Mouse (Mus musculus): ENCODE measurements around the gene Agpat2. TPM values are rescaled to one million over a fixed set of nuclear protein-coding genes. Genes with fewer than 3 reads are reported as not detected.
A peak's percentile ranks its signal among the peaks of the same experiment; 100 is the strongest.

Gene Agpat2
- polyA plus RNA-seq, 1 experiment from 2014 or later: 6.7 TPM

DNA sequence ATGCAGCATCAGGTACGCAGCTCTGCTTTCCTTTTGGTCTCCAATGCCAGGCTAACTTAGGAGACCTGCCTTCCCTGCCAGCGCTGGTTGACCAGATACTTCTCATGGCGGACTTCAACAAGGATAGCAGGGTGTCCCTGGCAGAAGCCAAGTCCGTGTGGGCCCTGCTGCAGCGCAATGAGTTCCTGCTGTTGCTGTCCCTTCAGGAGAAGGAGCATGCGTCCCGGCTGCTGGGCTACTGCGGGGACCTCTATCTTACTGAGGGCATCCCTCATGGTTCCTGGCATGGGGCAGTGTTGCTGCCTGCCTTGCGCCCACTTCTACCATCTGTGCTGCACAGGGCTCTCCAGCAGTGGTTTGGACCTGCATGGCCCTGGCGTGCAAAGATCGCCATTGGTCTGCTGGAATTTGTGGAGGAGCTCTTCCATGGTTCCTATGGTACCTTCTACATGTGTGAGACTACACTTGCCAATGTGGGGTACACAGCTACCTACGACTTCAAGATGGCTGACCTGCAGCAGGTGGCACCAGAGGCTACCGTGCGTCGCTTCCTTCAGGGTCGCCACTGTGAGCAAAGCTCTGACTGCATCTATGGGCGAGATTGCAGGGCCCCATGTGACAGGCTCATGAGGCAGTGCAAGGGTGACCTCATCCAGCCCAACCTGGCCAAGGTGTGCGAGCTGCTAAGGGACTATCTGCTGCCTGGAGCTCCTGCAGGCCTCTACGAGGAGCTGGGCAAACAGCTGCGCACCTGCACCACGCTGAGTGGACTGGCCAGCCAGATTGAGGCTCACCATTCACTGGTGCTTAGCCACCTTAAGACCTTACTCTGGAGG lies 31.5 kb upstream of the Agpat2 start:
- no peak overlapping the region for H3K4me2 ChIP-seq
- H3K27ac ChIP-seq: 0 out of 2 replicates have a peak overlapping the region, but pooled peaks have one; percentile 25
- peaks cover 54% of the 10 kb centered on the region for H3K36me3 ChIP-seq (replicated peaks)
- H3K4me3 ChIP-seq (replicated peaks): no peak overlapping the region
- ATAC-seq (ENCODE audit: low FRiP score): no peak
- 69% methylated on average over 21 of the region's 21 CpGs for WGBS
- no peak overlapping the region for H3K9ac ChIP-seq
- peaks cover 43% of the 10 kb centered on the region for H3K4me1 ChIP-seq
- no peaks in the 10 kb centered on the region for H3K9me3 ChIP-seq
- H3K27me3 ChIP-seq: no peaks in the 10 kb centered on the region

DNA sequence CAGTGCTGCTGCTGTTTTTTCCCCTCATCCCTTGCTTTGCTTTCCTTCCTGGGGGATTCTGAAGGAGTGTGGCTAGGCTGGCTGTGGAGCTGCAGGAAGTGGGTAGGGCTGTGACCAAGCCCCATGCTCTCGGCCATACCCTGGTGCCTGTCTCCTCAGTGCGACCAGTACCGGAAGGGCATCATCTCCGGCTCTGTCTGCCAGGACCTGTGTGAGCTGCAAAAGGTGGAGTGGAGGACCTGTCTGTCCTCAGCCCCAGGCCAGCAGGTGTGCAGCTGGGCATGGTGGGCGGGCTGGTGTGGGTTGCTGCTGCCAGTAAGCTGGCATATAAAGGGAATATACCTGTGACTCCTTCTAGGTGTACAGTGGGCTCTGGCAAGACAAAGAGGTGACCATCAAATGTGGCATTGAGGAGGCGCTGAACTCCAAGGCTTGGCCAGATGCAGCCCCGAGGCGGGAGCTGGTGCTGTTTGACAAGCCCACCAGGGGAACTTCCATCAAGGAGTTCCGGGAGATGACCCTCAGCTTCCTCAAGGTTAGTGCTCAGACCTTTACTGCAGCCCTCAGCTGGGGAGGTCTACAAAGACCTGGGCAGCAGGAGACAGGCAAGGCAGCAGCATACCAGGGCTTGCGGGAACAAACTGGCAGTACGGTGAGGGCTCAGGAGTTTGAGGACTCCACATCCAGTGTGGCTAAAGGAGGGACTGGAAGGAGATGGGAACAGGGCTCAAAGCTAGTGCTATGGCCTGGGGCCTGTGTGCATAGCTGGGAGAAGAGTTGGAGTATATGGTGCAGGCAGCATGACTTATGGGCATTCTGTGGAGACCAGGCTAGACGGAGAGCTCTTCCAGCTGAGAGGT lies 30.6 kb upstream of the Agpat2 start:
- Histone ChIP-seq H3K27ac (no peak overlapping the region), H3K9me3 (no peaks in the 10 kb centered on the region), H3K27me3 (no peaks in the 10 kb centered on the region), H3K4me2 (no peak overlapping the region), H3K36me3 (replicated peaks) (peaks cover 54% of the 10 kb centered on the region), H3K4me1 (peaks cover 52% of the 10 kb centered on the region), H3K9ac (no peak overlapping the region), H3K4me3 (replicated peaks) (no peak overlapping the region)
- ATAC-seq (ENCODE audit: low FRiP score): no peak
- 70% methylated on average over 12 of the region's 12 CpGs for WGBS

- Histone ChIP-seq H3K4me1 (peaks cover 57% of the 10 kb centered on the region), H3K27me3 (no peaks in the 10 kb centered on the region), H3K4me3 (replicated peaks) (no peak overlapping the region), H3K36me3 (replicated peaks) (peaks cover 54% of the 10 kb centered on the region), H3K9ac (no peak overlapping the region), H3K27ac (no peak overlapping the region), H3K9me3 (no peaks in the 10 kb centered on the region), H3K4me2 (no peak overlapping the region)
- ATAC-seq (ENCODE audit: low FRiP score): no peak
- WGBS: 64% methylated on average over 4 of the region's 4 CpGs
Observed at GRCm38 (mm10) chr2:26633953-26634530, 29.8 kb upstream of the Agpat2 start.

DNA sequence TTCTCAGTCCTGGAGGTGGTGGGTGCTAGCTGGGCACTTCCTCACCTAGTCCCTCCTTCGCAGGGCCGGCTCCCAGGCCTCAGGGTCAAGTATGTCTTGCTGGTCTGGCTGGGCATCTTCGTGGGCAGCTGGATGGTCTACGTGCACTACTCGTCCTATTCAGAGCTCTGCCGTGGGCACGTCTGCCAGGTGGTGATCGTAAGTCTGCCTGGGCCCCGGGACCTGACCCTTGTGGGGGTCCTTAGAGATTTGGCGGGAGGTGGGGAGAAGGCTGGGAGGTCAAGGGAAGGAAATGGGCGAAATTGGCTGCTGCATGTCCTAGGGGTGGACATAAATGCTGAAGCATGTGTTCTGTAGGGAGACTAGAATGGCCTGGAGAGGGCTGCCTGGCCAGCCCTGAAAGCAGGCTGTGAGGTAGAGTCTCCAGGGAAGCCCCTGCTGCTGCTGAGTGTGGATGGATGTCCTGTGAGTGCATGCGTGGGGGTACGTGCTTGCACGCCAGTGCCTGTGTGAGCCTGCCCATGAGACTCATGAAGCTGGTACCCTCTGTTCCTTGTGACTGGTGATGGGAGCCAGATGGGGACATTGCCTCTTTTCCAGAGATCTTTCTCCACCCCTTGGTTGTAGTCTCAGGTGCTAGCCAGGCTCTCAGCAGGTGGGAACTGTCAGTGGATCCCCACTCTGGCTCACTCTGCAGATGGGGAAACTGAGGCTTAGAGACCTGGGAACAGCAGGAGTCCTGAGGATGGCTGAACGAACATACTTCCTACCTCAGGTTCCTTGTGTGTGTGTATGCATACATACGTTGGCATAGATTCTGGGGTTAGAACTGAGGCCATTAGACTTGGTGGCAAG lies 28.6 kb upstream of the Agpat2 start:
- Histone ChIP-seq H3K9me3 (no peaks in the 10 kb centered on the region), H3K27ac (peak overlapping the region; percentile 39; the same call in 1 of the 2 replicates), H3K36me3 (replicated peaks) (peaks cover 44% of the 10 kb centered on the region), H3K4me3 (replicated peaks) (no peak overlapping the region), H3K27me3 (no peaks in the 10 kb centered on the region), H3K4me2 (no peak overlapping the region), H3K9ac (no peak overlapping the region), H3K4me1 (peaks cover 52% of the 10 kb centered on the region)
- 88% methylated on average over 16 of the region's 16 CpGs for WGBS
- ATAC-seq (ENCODE audit: low FRiP score): no peak

DNA sequence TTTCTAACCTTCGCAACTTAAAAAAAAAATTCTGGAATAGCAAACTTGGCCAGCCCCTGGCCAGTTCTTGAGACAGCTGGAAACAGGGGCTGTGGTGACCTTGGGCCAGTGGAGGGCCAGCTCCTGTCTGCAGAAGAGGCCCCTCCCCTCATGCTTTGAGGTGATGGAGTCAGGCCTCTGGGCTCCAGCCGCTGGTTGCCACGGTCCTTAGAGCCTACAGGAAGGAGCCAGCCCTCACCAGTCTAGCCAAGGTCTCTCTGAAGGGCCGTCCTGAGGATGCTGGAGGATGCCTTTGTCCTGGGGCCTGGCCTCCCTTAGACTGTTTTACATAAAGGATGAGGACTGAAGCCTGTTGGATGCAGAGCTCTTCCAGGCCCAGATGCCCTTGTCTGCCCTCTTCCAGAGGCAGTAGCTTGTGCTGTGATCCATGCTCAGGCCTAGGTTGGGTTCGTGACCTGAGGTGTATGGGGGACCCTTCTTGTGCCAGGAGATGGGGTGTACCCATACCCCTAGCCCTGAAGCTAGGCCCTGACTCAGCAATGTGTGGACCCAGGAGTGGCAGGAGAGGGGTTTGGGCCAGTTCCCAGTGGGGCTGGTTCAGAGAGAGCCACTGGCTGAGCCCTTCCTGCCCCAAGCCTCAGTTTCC lies 24.7 kb upstream of the Agpat2 start:
- peak; percentile 40 for ATAC-seq (ENCODE audit: low FRiP score)
- peak overlapping the region; percentile 75 for H3K27ac ChIP-seq
- 18% methylated on average over 5 of the region's 5 CpGs for WGBS
- H3K36me3 ChIP-seq (replicated peaks): peaks cover 7% of the 10 kb centered on the region
- peak overlapping the region; percentile 90 for H3K4me2 ChIP-seq
- peak overlapping the region; percentile 77 for H3K4me3 ChIP-seq (replicated peaks)
- 0 out of 2 replicates have a peak, but pooled peaks cover 3% of the 10 kb centered on the region for H3K9me3 ChIP-seq
- H3K9ac ChIP-seq: peak overlapping the region; percentile 95
- H3K4me1 ChIP-seq: peaks cover 48% of the 10 kb centered on the region
- 0 out of 2 replicates have a peak, but pooled peaks cover 8% of the 10 kb centered on the region for H3K27me3 ChIP-seq

DNA sequence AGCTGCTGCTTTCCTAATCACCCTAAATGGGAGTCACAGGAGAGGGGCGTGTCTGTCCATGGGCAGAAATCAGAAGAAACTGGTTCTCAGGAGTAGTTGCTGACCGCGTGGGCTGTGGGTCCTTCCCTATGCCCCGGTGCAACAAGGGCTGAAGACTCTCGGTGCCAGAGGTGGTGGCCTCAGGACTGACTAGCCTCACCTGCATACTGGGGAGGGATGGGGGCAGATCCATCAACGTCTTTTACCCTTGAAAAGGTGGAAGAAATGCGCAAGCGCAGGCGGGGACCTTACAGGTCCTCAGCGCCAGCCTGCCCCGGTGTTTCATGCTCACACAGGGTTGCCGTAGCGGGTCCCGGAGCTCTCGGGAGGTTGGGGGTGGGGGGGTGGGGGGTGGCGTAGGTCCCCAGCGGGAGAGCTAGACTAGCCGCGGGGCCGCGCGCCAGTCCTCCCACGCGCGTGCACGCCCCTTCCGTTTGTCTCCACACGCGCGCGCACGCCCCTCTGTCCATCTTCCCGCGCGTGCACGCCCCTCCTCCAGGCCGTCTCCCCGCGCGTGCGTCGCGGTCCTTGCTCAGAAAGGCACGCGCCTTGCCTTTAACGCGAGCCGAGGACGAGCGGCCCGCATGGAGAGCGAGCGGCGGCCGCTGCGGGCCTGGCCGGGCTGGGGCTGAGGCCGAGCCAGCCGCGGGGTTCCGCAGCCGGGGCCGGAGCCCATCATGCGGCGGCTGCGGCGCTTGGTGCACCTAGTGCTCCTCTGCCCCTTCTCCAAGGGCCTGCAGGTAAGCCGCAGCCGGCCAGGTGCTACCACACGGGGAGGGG lies 23.9 kb upstream of the Agpat2 start, which contains the start of gene Fam69b:
Gene Fam69b (plus strand): TSS at position 537 of the 819 bp plus-strand sequence.
- ATAC-seq (ENCODE audit: low FRiP score): peak; percentile 80
- Histone ChIP-seq H3K4me1 (peaks cover 42% of the 10 kb centered on the region), H3K27me3 (0 out of 2 replicates have a peak, but pooled peaks cover 8% of the 10 kb centered on the region), H3K9me3 (0 out of 2 replicates have a peak, but pooled peaks cover 3% of the 10 kb centered on the region), H3K36me3 (replicated peaks) (no peaks in the 10 kb centered on the region), H3K4me2 (peak within 1 kb of the TSS; percentile 90), H3K27ac (peak within 1 kb of the TSS; percentile 75), H3K9ac (peak within 1 kb of the TSS; percentile 95), H3K4me3 (replicated peaks) (peak within 1 kb of the TSS; percentile 77)
- under 1% methylated on average over 43 of the region's 70 CpGs for WGBS

- Histone ChIP-seq H3K36me3 (replicated peaks) (no peaks in the 10 kb centered on the region), H3K27me3 (0 out of 2 replicates have a peak, but pooled peaks cover 8% of the 10 kb centered on the region), H3K9me3 (0 out of 2 replicates have a peak, but pooled peaks cover 3% of the 10 kb centered on the region), H3K4me2 (no peak overlapping the region), H3K9ac (no peak overlapping the region), H3K4me3 (replicated peaks) (no peak overlapping the region), H3K4me1 (peaks cover 35% of the 10 kb centered on the region), H3K27ac (no peak overlapping the region)
- 64% methylated on average over 3 of the region's 3 CpGs for WGBS
- no peak for ATAC-seq (ENCODE audit: low FRiP score)
Observed at GRCm38 (mm10) chr2:26626081-26626480, 21.9 kb upstream of the Agpat2 start.

- Histone ChIP-seq H3K9me3 (0 out of 2 replicates have a peak, but pooled peaks cover 3% of the 10 kb centered on the region), H3K27ac (no peak overlapping the region), H3K36me3 (replicated peaks) (no peaks in the 10 kb centered on the region), H3K4me3 (replicated peaks) (no peak overlapping the region), H3K4me1 (peaks cover 28% of the 10 kb centered on the region), H3K9ac (no peak overlapping the region), H3K27me3 (0 out of 2 replicates have a peak, but pooled peaks cover 8% of the 10 kb centered on the region), H3K4me2 (no peak overlapping the region)
- WGBS: 89% methylated on average over 3 of the region's 3 CpGs
- ATAC-seq (ENCODE audit: low FRiP score): no peak
Observed at GRCm38 (mm10) chr2:26625419-26625818, 21.2 kb upstream of the Agpat2 start.

GRCm38 (mm10) chr2:26622984-26623383 lies 18.8 kb upstream of the Agpat2 start:
- ATAC-seq (ENCODE audit: low FRiP score): no peak
- Histone ChIP-seq H3K36me3 (replicated peaks) (no peaks in the 10 kb centered on the region), H3K27me3 (0 out of 2 replicates have a peak, but pooled peaks cover 8% of the 10 kb centered on the region), H3K27ac (no peak overlapping the region), H3K9ac (no peak overlapping the region), H3K4me2 (no peak overlapping the region), H3K9me3 (0 out of 2 replicates have a peak, but pooled peaks cover 3% of the 10 kb centered on the region), H3K4me3 (replicated peaks) (no peak overlapping the region), H3K4me1 (peaks cover 8% of the 10 kb centered on the region)
- 75% methylated on average over 5 of the region's 5 CpGs for WGBS

- Histone ChIP-seq H3K9me3 (0 out of 2 replicates have a peak, but pooled peaks cover 3% of the 10 kb centered on the region), H3K36me3 (replicated peaks) (no peaks in the 10 kb centered on the region), H3K27me3 (0 out of 2 replicates have a peak, but pooled peaks cover 4% of the 10 kb centered on the region), H3K4me2 (no peak overlapping the region), H3K9ac (no peak overlapping the region), H3K4me1 (0 out of 2 replicates have a peak, but pooled peaks cover 3% of the 10 kb centered on the region), H3K27ac (no peak overlapping the region), H3K4me3 (replicated peaks) (no peak overlapping the region)
- WGBS: 41% methylated on average over 2 of the region's 2 CpGs
- no peak for ATAC-seq (ENCODE audit: low FRiP score)
Observed at GRCm38 (mm10) chr2:26621246-26621645, 17.0 kb upstream of the Agpat2 start.
